Mouse (Mus musculus): ENCODE measurements around the gene Dhx35.

DNA sequence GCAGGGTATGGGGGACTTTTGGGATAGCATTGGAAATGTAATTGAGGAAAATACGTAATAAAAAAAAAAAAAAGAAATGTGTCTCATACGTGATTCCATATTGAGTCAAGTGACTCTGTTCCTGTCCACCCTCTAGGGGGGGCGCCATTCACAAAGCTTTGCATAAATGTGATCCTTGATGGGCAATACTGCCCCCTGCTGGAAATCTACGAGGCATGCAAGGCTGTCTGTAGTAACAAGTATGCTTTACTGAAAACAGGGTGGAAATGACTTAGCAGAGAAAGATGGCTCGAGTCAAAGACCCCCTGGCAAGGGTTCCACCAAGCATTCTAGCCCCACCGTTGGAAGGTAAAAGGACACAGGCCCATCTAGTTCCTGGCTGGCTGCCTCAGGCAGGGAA lies 92.0 kb downstream of the Dhx35 start:
- TF ChIP-seq ZC3H11A (IDR thresholded peaks at IDR 0.05; ENCODE audit: borderline replicate concordance, low read depth, low read length) (no peak), HCFC1 (IDR thresholded peaks at IDR 0.05; ENCODE audit: borderline replicate concordance, insufficient read depth, low read length) (no peak), MAFK (IDR thresholded peaks at IDR 0.05; ENCODE audit: insufficient read depth, low read depth, low read length) (no peak), ZNF384 (IDR thresholded peaks at IDR 0.05; ENCODE audit: low read depth, low read length) (no peak)
